Mouse (Mus musculus) stomach, embryonic 14.5 days (tissue): Measurements from ENCODE around the gene Drc3. TPM values are rescaled to one million over a fixed set of nuclear protein-coding genes. Genes with fewer than 3 reads are reported as not detected.

Experiments used
- ATAC-seq: fragments of 200-750 bp; cut with Nextera tagmentation; 2 replicates; pipeline ENCODE4 v1.8.0; 2017; ENCODE audit warnings: low read depth, moderate TSS enrichment; ENCODE audit not compliant: insufficient number of reproducible peaks, insufficient read depth, low FRiP score
- H3K27ac ChIP-seq: fragments of 300-500 bp; sonication (generic); 2 replicates; pipeline ENCODE4 v1.5.1; 2014; ENCODE audit warnings: mild to moderate bottlenecking, low read length, moderate library complexity, mixed read lengths
- H3K27me3 ChIP-seq: fragments of 300-500 bp; sonication (generic); 2 replicates; pipeline ENCODE4 v1.6.1; 2014; ENCODE audit warnings: low read length, control low read depth, mixed read lengths; ENCODE audit not compliant: control insufficient read depth, insufficient read depth
- H3K36me3 ChIP-seq: fragments of 300-500 bp; sonication (generic); 2 replicates; pipeline ENCODE4 v1.6.1; 2014; ENCODE audit warnings: mild to moderate bottlenecking, control low read depth, low read length, moderate library complexity, mixed read lengths; ENCODE audit not compliant: control insufficient read depth, insufficient read depth
- H3K4me1 ChIP-seq: fragments of 300-500 bp; sonication (generic); 2 replicates; pipeline ENCODE4 v1.6.1; 2014; ENCODE audit warnings: low read length, control low read depth, mixed read lengths; ENCODE audit not compliant: control insufficient read depth, insufficient read depth
- H3K4me2 ChIP-seq: fragments of 300-500 bp; sonication (generic); replicated peaks from 2 replicates; pipeline ENCODE4 v1.6.1; 2014; ENCODE audit warnings: low read depth, low read length, control low read depth
- H3K4me3 ChIP-seq: fragments of 300-500 bp; sonication (generic); 2 replicates; pipeline ENCODE4 v1.5.1; 2014; ENCODE audit warnings: low read depth, low read length, control low read depth
- H3K9ac ChIP-seq: fragments of 300-500 bp; sonication (generic); replicated peaks from 2 replicates; pipeline ENCODE4 v1.6.1; 2014; ENCODE audit warnings: low read depth, mild to moderate bottlenecking, control low read depth, low read length, moderate library complexity, mixed read lengths
- H3K9me3 ChIP-seq: fragments of 300-500 bp; sonication (generic); 2 replicates; pipeline ENCODE4 v1.6.1; 2016; ENCODE audit warnings: low read depth, low read length, control low read depth; ENCODE audit not compliant: control insufficient read depth
- WGBS: fragments of 180-500 bp; shearing (Covaris S2); extraction: QIAGEN DNeasy Blood & Tissue Kit; methylation state at CpG from one replicate; pipeline ENCODE4 v1.1.7; 2014; 5-methylcytosine and 5-hydroxymethylcytosine counted together
- polyA plus RNA-seq: library from polyadenylated mRNA; unstranded; fragments of >200 nt; fragmentation: Nextera tagmentation; extraction: Ambion mirVana; gene quantifications from 2 replicates; pipeline ENCODE4 v1.2.1, GENCODE M21; 2014

The Drc3 gene
- polyA plus RNA-seq, 1 experiment from 2014 or later: 0.98 TPM

DNA sequence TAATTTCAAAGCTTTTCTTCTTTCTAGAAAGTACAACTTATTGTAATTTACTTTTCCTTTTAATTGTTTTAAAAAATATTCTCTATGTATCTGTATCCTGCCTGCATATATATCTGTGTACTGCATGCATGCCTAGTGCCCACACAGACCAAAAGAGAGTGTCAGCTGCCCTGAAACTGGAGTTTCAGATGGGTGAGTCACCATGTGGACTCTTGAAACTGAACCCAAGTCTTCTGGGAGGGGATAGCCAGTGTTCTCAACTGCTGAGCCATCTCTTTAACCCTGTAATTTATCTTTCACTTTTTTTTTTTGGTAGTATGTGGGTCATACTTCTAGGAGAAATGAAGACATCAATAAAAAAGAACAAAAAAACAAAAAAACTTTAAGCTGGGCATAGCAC, 29.4 kb upstream of the Drc3 start:
- Histone ChIP-seq H3K27me3 (no peaks in the 10 kb centered on the region), H3K9me3 (no peaks in the 10 kb centered on the region), H3K4me1 (peaks cover 4% of the 10 kb centered on the region; the same call in 1 of the 2 replicates), H3K4me3 (no peak overlapping the region), H3K27ac (no peak overlapping the region), H3K36me3 (no peaks in the 10 kb centered on the region), H3K9ac (no peak overlapping the region), H3K4me2 (no peak overlapping the region)
- no peak for ATAC-seq

DNA sequence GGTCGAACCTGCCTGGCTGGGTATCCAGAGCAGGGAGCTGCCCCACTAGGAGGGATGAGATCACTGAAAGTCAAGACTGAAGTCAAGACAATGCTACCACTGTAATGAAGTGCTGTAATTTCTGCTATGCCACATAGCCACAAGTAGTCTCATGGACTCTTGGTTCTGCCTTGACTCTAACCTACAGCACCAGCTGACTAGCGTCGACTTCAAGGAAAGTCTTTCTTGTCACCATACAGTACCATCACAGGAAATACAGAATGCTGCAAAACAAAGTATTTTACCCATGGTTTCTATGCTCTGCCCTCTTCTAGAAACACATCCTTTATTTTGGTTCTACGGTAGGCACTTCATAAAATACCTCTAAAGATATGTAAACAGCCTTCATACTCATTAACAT, 22.6 kb upstream of the Drc3 start:
- no peaks in the 10 kb centered on the region for H3K9me3 ChIP-seq
- ATAC-seq: no peak
- H3K4me3 ChIP-seq: no peak overlapping the region
- H3K9ac ChIP-seq: no peak overlapping the region
- H3K27me3 ChIP-seq: no peaks in the 10 kb centered on the region
- no peak overlapping the region for H3K4me2 ChIP-seq
- H3K27ac ChIP-seq: no peak overlapping the region
- H3K4me1 ChIP-seq: no peaks in the 10 kb centered on the region
- H3K36me3 ChIP-seq: no peaks in the 10 kb centered on the region
- 76% methylated on average over 4 of the region's 4 CpGs for WGBS

DNA sequence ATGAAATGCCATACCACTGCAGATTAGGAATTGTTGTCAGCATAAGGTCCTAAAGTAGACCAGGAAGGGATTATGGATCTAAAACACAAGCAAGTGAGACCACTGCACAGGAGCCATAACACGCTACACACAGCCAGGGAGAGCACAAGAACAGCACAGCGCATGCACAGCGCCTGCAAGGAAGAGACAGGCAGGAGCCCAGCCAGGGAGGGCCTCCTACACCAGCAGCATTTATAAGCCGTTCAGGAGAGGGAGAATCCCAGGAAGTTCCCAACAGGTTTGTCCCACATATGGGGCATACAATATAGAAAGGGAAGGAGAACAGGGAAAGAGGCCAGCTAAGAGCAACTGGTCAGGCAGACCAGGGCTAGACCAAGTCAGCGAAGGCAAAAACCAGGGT, 19.7 kb upstream of the Drc3 start:
- H3K9ac ChIP-seq: no peak overlapping the region
- no peak overlapping the region for H3K4me3 ChIP-seq
- H3K9me3 ChIP-seq: no peaks in the 10 kb centered on the region
- H3K36me3 ChIP-seq: no peaks in the 10 kb centered on the region
- no peaks in the 10 kb centered on the region for H3K4me1 ChIP-seq
- no peaks in the 10 kb centered on the region for H3K27me3 ChIP-seq
- no peak overlapping the region for H3K27ac ChIP-seq
- no peak for ATAC-seq
- H3K4me2 ChIP-seq: no peak overlapping the region
- WGBS: 79% methylated on average over 5 of the region's 5 CpGs

DNA sequence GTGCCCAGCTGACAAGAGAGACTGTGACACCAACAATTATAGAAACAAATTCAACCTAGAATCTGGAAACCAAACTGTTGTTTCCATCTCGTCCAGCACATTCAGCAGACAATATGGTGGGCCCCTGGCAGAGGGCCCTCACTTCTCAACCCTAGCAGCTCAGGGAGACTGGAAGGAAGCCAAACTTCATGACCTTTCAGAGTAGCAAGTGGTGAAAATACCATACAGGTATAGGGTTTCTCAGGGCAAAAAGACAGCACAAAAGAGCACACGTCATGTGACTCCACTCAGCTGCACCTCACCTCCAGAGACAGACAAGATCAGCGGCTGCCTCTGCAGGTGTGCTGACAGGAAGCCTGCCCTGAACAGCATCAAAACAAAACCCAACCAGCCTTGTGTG, 19.0 kb upstream of the Drc3 start:
- Histone ChIP-seq H3K9me3 (no peaks in the 10 kb centered on the region), H3K9ac (no peak overlapping the region), H3K4me3 (no peak overlapping the region), H3K36me3 (no peaks in the 10 kb centered on the region), H3K27ac (no peak overlapping the region), H3K4me1 (no peaks in the 10 kb centered on the region), H3K27me3 (no peaks in the 10 kb centered on the region), H3K4me2 (no peak overlapping the region)
- ATAC-seq: no peak
- WGBS: 58% methylated on average over 3 of the region's 3 CpGs

DNA sequence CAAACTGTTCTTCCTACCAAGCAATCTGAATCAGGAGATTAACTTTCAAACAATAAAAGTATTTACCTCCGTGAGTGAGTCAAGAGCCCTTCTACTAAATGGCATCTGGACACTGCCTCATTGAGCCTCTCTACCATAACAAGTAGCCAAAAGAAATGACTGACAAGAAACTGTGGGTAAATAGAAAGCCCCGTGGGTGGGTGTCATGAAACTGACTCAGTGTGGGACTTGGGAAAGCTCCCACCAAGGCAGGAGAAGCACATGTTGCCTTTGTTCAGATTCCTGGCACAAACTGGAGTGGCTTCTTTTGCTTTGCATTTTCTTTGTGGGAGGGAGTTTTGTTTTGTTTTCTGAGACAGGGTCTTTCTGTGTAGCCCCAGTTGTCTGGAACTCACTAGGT, 17.4 kb upstream of the Drc3 start:
- ATAC-seq: no peak
- Histone ChIP-seq H3K27me3 (no peaks in the 10 kb centered on the region), H3K4me1 (no peaks in the 10 kb centered on the region), H3K27ac (no peak overlapping the region), H3K9me3 (no peaks in the 10 kb centered on the region), H3K4me3 (no peak overlapping the region), H3K4me2 (no peak overlapping the region), H3K9ac (no peak overlapping the region), H3K36me3 (no peaks in the 10 kb centered on the region)
- WGBS: 75% methylated on average over 2 of the region's 2 CpGs

DNA sequence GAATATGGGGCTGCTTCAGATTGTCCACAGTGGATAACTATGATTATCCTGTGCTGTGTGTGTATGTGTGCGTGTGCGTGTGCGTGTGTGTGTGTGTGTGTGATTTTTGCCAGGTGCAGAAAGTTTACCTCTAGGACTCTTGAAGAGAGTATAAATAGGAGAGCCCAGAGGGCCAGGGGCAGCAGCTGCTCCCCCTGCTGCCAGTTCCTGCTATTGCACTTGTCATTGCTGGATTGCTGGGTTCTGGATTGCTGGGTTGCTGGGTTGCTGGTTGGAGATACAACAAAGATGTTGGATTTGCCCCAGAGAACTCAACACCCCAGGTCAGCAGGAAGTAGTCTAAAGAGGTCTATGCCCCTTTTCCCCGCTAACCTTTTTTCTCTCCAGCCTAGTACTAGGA, 14.8 kb upstream of the Drc3 start:
- no peaks in the 10 kb centered on the region for H3K36me3 ChIP-seq
- H3K27ac ChIP-seq: no peak overlapping the region
- no peaks in the 10 kb centered on the region for H3K4me1 ChIP-seq
- no peak overlapping the region for H3K4me3 ChIP-seq
- no peaks in the 10 kb centered on the region for H3K27me3 ChIP-seq
- no peaks in the 10 kb centered on the region for H3K9me3 ChIP-seq
- no peak for ATAC-seq
- 58% methylated on average over 4 of the region's 4 CpGs for WGBS
- H3K4me2 ChIP-seq: no peak overlapping the region
- no peak overlapping the region for H3K9ac ChIP-seq

DNA sequence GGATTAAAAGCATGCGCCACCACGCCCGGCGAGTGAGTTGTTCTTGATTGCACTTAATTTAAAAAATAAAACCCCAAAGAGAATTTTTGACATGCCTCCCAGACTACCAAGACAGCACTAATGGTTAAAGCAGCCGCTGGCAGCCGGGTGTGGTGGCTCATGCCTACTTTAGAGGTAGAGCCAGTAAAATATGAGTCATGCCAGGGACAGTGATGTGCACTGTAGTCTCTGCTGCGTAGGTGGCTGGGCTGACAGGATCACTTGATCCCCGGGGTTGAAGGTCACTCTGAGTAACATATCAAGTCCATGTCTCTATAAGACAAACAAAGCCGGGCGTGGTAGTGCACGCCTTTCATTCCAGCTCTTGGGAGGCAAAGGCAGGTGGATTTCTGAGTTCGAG, 13.8 kb upstream of the Drc3 start:
- H3K27ac ChIP-seq: no peak overlapping the region
- no peaks in the 10 kb centered on the region for H3K4me1 ChIP-seq
- no peak overlapping the region for H3K9ac ChIP-seq
- H3K9me3 ChIP-seq: no peaks in the 10 kb centered on the region
- H3K4me3 ChIP-seq: no peak overlapping the region
- WGBS: 86% methylated on average over 12 of the region's 12 CpGs
- H3K4me2 ChIP-seq: no peak overlapping the region
- ATAC-seq: no peak
- no peaks in the 10 kb centered on the region for H3K27me3 ChIP-seq
- H3K36me3 ChIP-seq: no peaks in the 10 kb centered on the region

DNA sequence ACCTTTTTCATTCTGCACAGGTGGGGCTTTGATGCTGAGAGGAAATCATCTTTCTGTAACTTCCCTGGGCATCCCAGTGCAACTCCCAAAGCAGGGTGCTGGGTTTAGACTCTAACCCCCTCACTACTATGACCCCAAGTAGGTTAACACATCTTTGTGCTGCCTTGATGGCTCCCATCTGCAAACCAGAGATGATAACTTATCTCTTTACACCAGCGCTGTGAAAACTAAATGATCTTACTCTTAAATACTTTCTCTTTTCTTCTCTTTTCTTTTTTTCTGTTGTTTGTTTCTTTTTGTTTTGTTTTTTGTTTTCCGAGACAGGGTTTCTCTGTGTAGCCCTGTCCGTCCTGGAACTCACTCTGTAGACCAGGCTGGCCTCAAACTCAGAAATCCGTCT, 7.3 kb upstream of the Drc3 start:
- Histone ChIP-seq H3K4me3 (no peak overlapping the region), H3K4me1 (no peaks in the 10 kb centered on the region), H3K9me3 (no peaks in the 10 kb centered on the region), H3K9ac (no peak overlapping the region), H3K36me3 (no peaks in the 10 kb centered on the region), H3K4me2 (no peak overlapping the region), H3K27me3 (no peaks in the 10 kb centered on the region), H3K27ac (no peak overlapping the region)
- ATAC-seq: no peak
- 79% methylated on average over 4 of the region's 4 CpGs for WGBS

DNA sequence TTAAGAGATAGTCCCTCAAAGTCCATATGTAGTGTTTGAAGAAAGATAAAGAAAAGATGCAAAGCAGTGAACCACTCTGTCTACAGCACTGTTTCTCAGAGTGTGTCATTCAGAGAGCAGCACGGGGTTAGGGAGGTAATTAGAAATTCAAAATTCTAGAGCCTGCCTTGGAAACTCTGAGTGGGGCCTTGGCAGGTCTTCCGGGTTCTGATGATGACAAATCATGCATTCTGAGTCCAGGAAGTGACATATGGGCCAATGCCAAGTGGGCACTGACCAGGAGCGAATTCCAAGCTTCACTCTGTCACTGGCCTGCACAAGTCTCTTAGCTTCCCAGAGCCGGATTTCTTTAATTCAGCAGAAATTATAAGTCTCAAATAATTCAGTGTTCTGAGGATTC, 6.6 kb upstream of the Drc3 start:
- ATAC-seq: no peak

More for the DNA sequence above, 6.6 kb upstream of the Drc3 start:
- no peak overlapping the region for H3K4me2 ChIP-seq
- H3K9me3 ChIP-seq: no peaks in the 10 kb centered on the region
- H3K27me3 ChIP-seq: no peaks in the 10 kb centered on the region
- 0 out of 2 replicates have a peak, but pooled peaks cover 3% of the 10 kb centered on the region for H3K4me1 ChIP-seq
- H3K27ac ChIP-seq: no peak overlapping the region
- no peaks in the 10 kb centered on the region for H3K36me3 ChIP-seq
- H3K9ac ChIP-seq: no peak overlapping the region
- no peak overlapping the region for H3K4me3 ChIP-seq
- WGBS: 65% methylated on average over 4 of the region's 4 CpGs
